Mouse (Mus musculus) CH12.LX (cell line): Measurements from ENCODE around the gene Shisal2b.

Source experiments
- BHLHE40 ChIP-seq: IDR thresholded peaks from 2 replicates; pipeline ENCODE4 v1.6.1; 2011; ENCODE audit warnings: mild to moderate bottlenecking, low read depth, low read length, improper control_type of control experiment
- CHD2 ChIP-seq: IDR thresholded peaks from 2 replicates; pipeline ENCODE4 v1.6.1; 2011; ENCODE audit warnings: low read length, improper control_type of control experiment
- CTCF ChIP-seq, 2 experiments: IDR thresholded peaks in 1 of 2; conservative IDR thresholded peaks in 1 of 2; 2 replicates each; pipeline ENCODE4 v1.5.1; 2011 to 2012; ENCODE audit warnings: low read depth in 2 of 2, low read length in 2 of 2, improper control_type of control experiment in 1 of 2, inconsistent platforms in 1 of 2, mild to moderate bottlenecking in 1 of 2, moderate library complexity in 1 of 2
- EP300 ChIP-seq: IDR thresholded peaks from 2 replicates; pipeline ENCODE4 v1.6.1; 2011; ENCODE audit warnings: low read length, improper control_type of control experiment
- ETS1 ChIP-seq: conservative IDR thresholded peaks from 2 replicates; pipeline ENCODE4 v1.6.1; 2012; ENCODE audit warnings: low read depth, mild to moderate bottlenecking, inconsistent platforms, low read length, improper control_type of control experiment, moderate library complexity
- HCFC1 ChIP-seq: IDR thresholded peaks from 2 replicates; pipeline ENCODE4 v1.6.1; 2012; ENCODE audit warnings: low read depth, mild to moderate bottlenecking, inconsistent platforms, low read length, improper control_type of control experiment
- MEF2A ChIP-seq: IDR thresholded peaks from 2 replicates; pipeline ENCODE4 v1.6.1; 2014; ENCODE audit warnings: low read depth, mild to moderate bottlenecking, inconsistent platforms, low read length, improper control_type of control experiment, borderline replicate concordance
- POLR2A ChIP-seq: IDR thresholded peaks from 2 replicates; pipeline ENCODE4 v1.6.1; 2011; ENCODE audit warnings: low read depth, mild to moderate bottlenecking, improper control_type of control experiment, low read length
- POLR2AphosphoS2 ChIP-seq: IDR thresholded peaks from 2 replicates; pipeline ENCODE4 v1.6.1; 2011; ENCODE audit warnings: low read depth, low read length, improper control_type of control experiment
- RAD21 ChIP-seq: IDR thresholded peaks from 2 replicates; pipeline ENCODE4 v1.6.1; 2011; ENCODE audit warnings: low read depth, mild to moderate bottlenecking, low read length, improper control_type of control experiment, moderate library complexity
- RCOR1 ChIP-seq: conservative IDR thresholded peaks from 2 replicates; pipeline ENCODE4 v1.6.1; 2012; ENCODE audit warnings: low read depth, mild to moderate bottlenecking, inconsistent platforms, low read length, improper control_type of control experiment
- USF1 ChIP-seq: IDR thresholded peaks from 2 replicates; pipeline ENCODE4 v1.6.1; 2014; ENCODE audit warnings: low read depth, mild to moderate bottlenecking, inconsistent platforms, low read length, improper control_type of control experiment
- ZKSCAN1 ChIP-seq: IDR thresholded peaks from 2 replicates; pipeline ENCODE4 v1.6.1; 2012; ENCODE audit warnings: low read depth, inconsistent platforms, low read length, improper control_type of control experiment, borderline replicate concordance

- TF ChIP-seq CHD2 (no peak), POLR2A (no peak), CTCF (conservative IDR thresholded peaks at IDR 0.05 in 1 of 2, IDR thresholded peaks at IDR 0.05 in 1 of 2; ENCODE audit: low read depth in 2 of 2, low read length in 2 of 2) (no peak), ETS1 (no peak), RAD21 (no peak), HCFC1 (no peak), USF1 (no peak), BHLHE40 (no peak), EP300 (no peak), RCOR1 (no peak), ZKSCAN1 (no peak), MEF2A (no peak), POLR2AphosphoS2 (no peak)
These were observed 64.6 kb downstream of the Shisal2b start for GRCm38 (mm10) chr13:104799067-104799466.
